Mouse (Mus musculus): Measurements from ENCODE around the gene Rasip1.

DNA sequence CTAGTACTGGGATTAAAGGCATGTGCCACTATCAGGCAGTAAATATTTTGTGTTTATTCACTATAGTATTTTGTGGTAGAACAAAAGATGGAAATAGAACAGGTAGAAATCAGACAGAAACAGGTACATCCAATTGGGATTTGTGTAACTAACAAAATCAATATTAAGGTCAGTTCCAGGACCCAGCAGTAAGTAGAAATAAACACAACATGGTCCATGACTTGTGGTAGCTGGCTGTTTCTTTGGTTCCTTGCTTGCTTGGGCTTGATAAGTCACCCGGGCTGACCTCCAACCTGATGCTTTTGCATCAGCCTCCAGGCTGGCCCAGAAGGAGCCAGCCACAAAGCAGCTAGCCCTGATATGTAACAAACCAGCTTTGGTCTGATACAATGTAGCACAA, 17.8 kb upstream of the Rasip1 start:
- TF ChIP-seq POLR2A (IDR thresholded peaks at IDR 0.05; ENCODE audit: low read depth, low read length) = no peak
- TF ChIP-seq CTCF (IDR thresholded peaks at IDR 0.05; ENCODE audit: borderline replicate concordance, insufficient read depth, low read length) = no peak
